Mouse (Mus musculus) myocyte (in vitro differentiated cells): Measurements from ENCODE around the gene Tmem106a. TPM values are rescaled to one million over a fixed set of nuclear protein-coding genes. Genes with fewer than 3 reads are reported as not detected.
"Not testable (repeated sequence)": the region's sequence is repeated elsewhere in the genome, so short reads cannot be mapped to it uniquely, and the experiment has no call there.

ENCODE experiments used
- H3K27me3 ChIP-seq: one replicate; pipeline ENCODE4 v1.6.1; 2011; ENCODE audit not compliant: control insufficient read depth, insufficient read depth, insufficient read length
- H3K36me3 ChIP-seq: one replicate; pipeline ENCODE4 v1.6.1; 2011; ENCODE audit not compliant: control insufficient read depth, insufficient read depth
- H3K4me2 ChIP-seq: one replicate; pipeline ENCODE4 v1.6.1; 2011; ENCODE audit warnings: low read depth, control low read depth
- H3K4me3 ChIP-seq: one replicate; pipeline ENCODE4 v1.5.1; 2011; ENCODE audit warnings: mild to moderate bottlenecking, control low read depth, moderate library complexity
- H3K79me2 ChIP-seq: one replicate; pipeline ENCODE4 v1.6.1; 2011; ENCODE audit not compliant: control insufficient read depth, insufficient read depth
- H3ac ChIP-seq: one replicate; pipeline ENCODE4 v1.6.1; 2011; ENCODE audit not compliant: control insufficient read depth, insufficient read length
- CEBPB ChIP-seq: IDR thresholded peaks from 2 replicates; pipeline ENCODE4 v1.6.1; 2011; ENCODE audit warnings: mild to moderate bottlenecking, moderate library complexity; ENCODE audit not compliant: poor library complexity, insufficient read depth, severe bottlenecking
- E2F4 ChIP-seq: IDR thresholded peaks from one replicate; pipeline ENCODE4 v1.6.1; 2011; ENCODE audit warnings: mild to moderate bottlenecking, control low read depth, moderate library complexity; ENCODE audit not compliant: insufficient read depth
- MAX ChIP-seq: IDR thresholded peaks from one replicate; pipeline ENCODE4 v1.6.1; 2011; ENCODE audit warnings: low read depth, mild to moderate bottlenecking, control low read depth
- MYOD1 ChIP-seq, 3 experiments: IDR thresholded peaks; one replicate each; pipeline ENCODE4 v1.6.1; 2011; ENCODE audit warnings: control low read depth in 2 of 3, low read depth in 2 of 3, mild to moderate bottlenecking in 2 of 3, moderate library complexity in 1 of 3; ENCODE audit not compliant: insufficient read length in 2 of 3, control insufficient read depth in 1 of 3
- MYOG ChIP-seq, 3 experiments: IDR thresholded peaks; one replicate each; pipeline ENCODE4 v1.6.1; 2011; ENCODE audit warnings: control low read depth in 2 of 3, low read depth in 2 of 3, mild to moderate bottlenecking in 2 of 3; ENCODE audit not compliant: insufficient read length in 2 of 3, control insufficient read depth in 1 of 3, insufficient read depth in 1 of 3
- POLR2A ChIP-seq: IDR thresholded peaks from one replicate; pipeline ENCODE4 v1.6.1; 2011; ENCODE audit warnings: low read depth, mild to moderate bottlenecking, control low read depth, moderate library complexity; ENCODE audit not compliant: insufficient read length
- POLR2AphosphoS2 ChIP-seq: IDR thresholded peaks from one replicate; pipeline ENCODE4 v1.6.1; 2011; ENCODE audit warnings: low read depth, control low read depth; ENCODE audit not compliant: insufficient read length
- REST ChIP-seq: IDR thresholded peaks from one replicate; pipeline ENCODE4 v1.6.1; 2011; ENCODE audit warnings: mild to moderate bottlenecking, control low read depth, moderate library complexity; ENCODE audit not compliant: insufficient read depth, insufficient read length
- SRF ChIP-seq: IDR thresholded peaks from one replicate; pipeline ENCODE4 v1.6.1; 2011; ENCODE audit warnings: low read depth; ENCODE audit not compliant: control insufficient read depth, insufficient read length
- TCF12 ChIP-seq: IDR thresholded peaks from one replicate; pipeline ENCODE4 v1.6.1; 2011; ENCODE audit warnings: mild to moderate bottlenecking, control low read depth; ENCODE audit not compliant: poor library complexity, insufficient read depth, severe bottlenecking
- TCF3 ChIP-seq: IDR thresholded peaks from one replicate; pipeline ENCODE4 v1.6.1; 2011; ENCODE audit warnings: low read depth, control low read depth; ENCODE audit not compliant: insufficient read length
- USF1 ChIP-seq: IDR thresholded peaks from one replicate; pipeline ENCODE4 v1.6.1; 2011; ENCODE audit warnings: low read depth, mild to moderate bottlenecking, control low read depth, moderate library complexity
- polyA plus RNA-seq: library from polyadenylated mRNA; unstranded; fragments of >200 nt; fragmentation: generic; extraction: Trizol; gene quantifications from one replicate; pipeline ENCODE4 v1.2.1, GENCODE M21; 2012; ENCODE audit warnings: missing spikeins

The Tmem106a gene
- polyA plus RNA-seq, 1 experiment, result 1.8 TPM

GRCm38 (mm10) chr11:101583205-101583604 lies 1.2 kb downstream of the Tmem106a start:
- peaks cover 8% of the 10 kb centered on the region for H3K36me3 ChIP-seq
- H3K27me3 ChIP-seq, result no peaks in the 10 kb centered on the region
- H3K4me2 ChIP-seq, result no peak overlapping the region
- no peak overlapping the region for H3ac ChIP-seq
- TF ChIP-seq E2F4 (no peak), REST (no peak), MYOD1 (IDR thresholded peaks at IDR 0.05; ENCODE audit: control insufficient read depth in 1 of 3, insufficient read length in 2 of 3, low read depth in 2 of 3) (no peak), MYOG (IDR thresholded peaks at IDR 0.05; ENCODE audit: control insufficient read depth in 1 of 3, insufficient read depth in 1 of 3, insufficient read length in 2 of 3, low read depth in 2 of 3) (no peak), POLR2A (no peak), TCF3 (no peak), TCF12 (no peak), MAX (no peak)
- no peaks in the 10 kb centered on the region for H3K79me2 ChIP-seq
- no peak overlapping the region for H3K4me3 ChIP-seq

GRCm38 (mm10) chr11:101585031-101585430 lies 3.0 kb downstream of the Tmem106a start:
- H3K27me3 ChIP-seq, H3K4me3 ChIP-seq, H3K4me2 ChIP-seq, H3K36me3 ChIP-seq, H3K79me2 ChIP-seq, H3ac ChIP-seq: not testable (repeated sequence)

GRCm38 (mm10) chr11:101585805-101586204 lies 3.8 kb downstream of the Tmem106a start:
- H3K79me2 ChIP-seq, result no peaks in the 10 kb centered on the region
- TF ChIP-seq MYOD1 (IDR thresholded peaks at IDR 0.05; ENCODE audit: control insufficient read depth in 1 of 3, insufficient read length in 2 of 3, low read depth in 2 of 3) (no peak), TCF12 (no peak), REST (no peak), SRF (no peak), POLR2AphosphoS2 (no peak), MAX (no peak), TCF3 (no peak), MYOG (IDR thresholded peaks at IDR 0.05; ENCODE audit: control insufficient read depth in 1 of 3, insufficient read depth in 1 of 3, insufficient read length in 2 of 3, low read depth in 2 of 3) (no peak), POLR2A (no peak), USF1 (no peak), E2F4 (no peak), CEBPB (no peak)
- no peak overlapping the region for H3K4me3 ChIP-seq
- no peak overlapping the region for H3K4me2 ChIP-seq
- H3K36me3 ChIP-seq, result no peaks in the 10 kb centered on the region
- H3K27me3 ChIP-seq, result no peaks in the 10 kb centered on the region
- H3ac ChIP-seq, result no peak overlapping the region

- TF ChIP-seq POLR2A, result no peak
- no peak for TF ChIP-seq POLR2AphosphoS2
- TF ChIP-seq CEBPB, result no peak
- no peak for TF ChIP-seq USF1
- TF ChIP-seq REST, result no peak
- TF ChIP-seq SRF, result no peak
- no peak for TF ChIP-seq MYOG (IDR thresholded peaks at IDR 0.05; ENCODE audit: control insufficient read depth in 1 of 3, insufficient read depth in 1 of 3, insufficient read length in 2 of 3, low read depth in 2 of 3)
- TF ChIP-seq TCF12, result no peak
- no peak for TF ChIP-seq TCF3
- no peak for TF ChIP-seq MYOD1 (IDR thresholded peaks at IDR 0.05; ENCODE audit: control insufficient read depth in 1 of 3, insufficient read length in 2 of 3, low read depth in 2 of 3)
- TF ChIP-seq MAX, result no peak
- TF ChIP-seq E2F4, result no peak
- H3K4me3 ChIP-seq, result no peak overlapping the region
- no peaks in the 10 kb centered on the region for H3K36me3 ChIP-seq
- H3ac ChIP-seq, result no peak overlapping the region
- H3K4me2 ChIP-seq, result no peak overlapping the region
- H3K27me3 ChIP-seq, result no peaks in the 10 kb centered on the region
- no peaks in the 10 kb centered on the region for H3K79me2 ChIP-seq
Observed at GRCm38 (mm10) chr11:101587676-101588075, 5.6 kb downstream of the Tmem106a start.

GRCm38 (mm10) chr11:101588868-101589267 lies 6.8 kb downstream of the Tmem106a start:
- H3ac ChIP-seq, result no peak overlapping the region
- TF ChIP-seq MYOG (IDR thresholded peaks at IDR 0.05; ENCODE audit: control insufficient read depth in 1 of 3, insufficient read depth in 1 of 3, insufficient read length in 2 of 3, low read depth in 2 of 3), result no peak
- TF ChIP-seq POLR2AphosphoS2, result no peak
- no peak for TF ChIP-seq REST
- no peak for TF ChIP-seq E2F4
- TF ChIP-seq TCF3, result no peak
- TF ChIP-seq MAX, result no peak
- no peaks in the 10 kb centered on the region for H3K36me3 ChIP-seq
- no peaks in the 10 kb centered on the region for H3K79me2 ChIP-seq
- H3K4me2 ChIP-seq, result no peak overlapping the region
- H3K4me3 ChIP-seq, result no peak overlapping the region
- H3K27me3 ChIP-seq, result no peaks in the 10 kb centered on the region
